Mouse (Mus musculus): Measurements from ENCODE around the gene Zbtb1. TPM values are rescaled to one million over a fixed set of nuclear protein-coding genes. Genes with fewer than 3 reads are reported as not detected.

Gene Zbtb1
- polyA plus RNA-seq, 1 experiment from 2014 or later: 6.5 TPM

DNA sequence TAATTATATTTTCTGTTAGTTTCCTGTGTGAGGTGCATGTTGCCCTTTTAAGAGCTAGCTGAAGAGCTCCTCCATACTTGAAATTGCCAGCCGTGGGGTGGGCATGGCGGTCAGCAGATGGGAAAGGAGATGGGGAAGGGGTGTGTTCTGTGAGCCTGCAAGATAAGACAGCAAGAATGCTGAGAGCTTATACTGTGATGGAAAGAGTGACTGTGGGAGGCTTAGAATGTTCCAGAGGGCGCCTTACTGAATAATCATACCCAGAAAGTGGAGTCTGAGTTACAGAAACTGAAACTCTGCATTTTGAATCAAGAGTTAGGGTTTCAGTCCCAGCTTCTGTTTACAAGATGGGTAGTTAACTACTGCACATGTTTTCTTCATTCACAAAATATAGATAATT lies 5.4 kb downstream of the Zbtb1 start:
- H3K27ac ChIP-seq: no peak overlapping the region
- H3K36me3 ChIP-seq (ENCODE audit: inconsistent target): no peaks in the 10 kb centered on the region
- no peak overlapping the region for H3K4me3 ChIP-seq (ENCODE audit: inconsistent target)
- WGBS (ENCODE audit: missing documents): 82% methylated on average over 3 of the region's 3 CpGs
- peaks cover 93% of the 10 kb centered on the region for H3K79me2 ChIP-seq (ENCODE audit: inconsistent target)

DNA sequence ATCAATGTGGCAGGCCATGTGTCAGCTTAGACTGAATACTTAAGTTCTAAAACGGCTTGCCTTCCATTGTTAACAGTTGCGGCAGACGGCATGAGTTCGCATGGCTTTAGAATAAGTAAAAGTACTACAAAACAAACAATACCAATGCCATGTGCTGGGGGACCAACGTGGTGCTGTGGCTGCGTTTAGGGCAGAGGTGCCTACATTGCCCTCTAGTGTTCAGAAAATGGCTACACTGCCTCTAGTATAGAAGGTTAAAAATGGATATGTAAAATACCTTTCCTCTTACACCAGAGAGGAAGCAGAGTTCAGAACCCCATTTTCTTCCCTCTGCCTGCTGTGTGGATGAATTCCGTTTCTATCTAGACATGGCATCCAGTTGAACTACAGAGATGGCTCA lies 6.6 kb downstream of the Zbtb1 start:
- Histone ChIP-seq H3K36me3 (ENCODE audit: inconsistent target) (no peaks in the 10 kb centered on the region), H3K27ac (peak overlapping the region; percentile 25; the same call in 1 of the 2 replicates), H3K79me2 (ENCODE audit: inconsistent target) (peaks cover 100% of the 10 kb centered on the region), H3K4me3 (ENCODE audit: inconsistent target) (no peak overlapping the region)
- WGBS (ENCODE audit: missing documents): 29% methylated on average over 7 of the region's 7 CpGs

- peaks cover 100% of the 10 kb centered on the region for H3K79me2 ChIP-seq (ENCODE audit: inconsistent target)
- H3K36me3 ChIP-seq (ENCODE audit: inconsistent target): no peaks in the 10 kb centered on the region
- no peak overlapping the region for H3K4me3 ChIP-seq (ENCODE audit: inconsistent target)
- peak overlapping the region; percentile 25 for H3K27ac ChIP-seq
- 74% methylated on average over 6 of the region's 6 CpGs for WGBS (ENCODE audit: missing documents)
These were observed 7.0 kb downstream of the Zbtb1 start for GRCm38 (mm10) chr12:76377059-76377458.

- 78% methylated on average over 2 of the region's 3 CpGs for WGBS (ENCODE audit: missing documents)
- Histone ChIP-seq H3K79me2 (ENCODE audit: inconsistent target) (peaks cover 100% of the 10 kb centered on the region), H3K4me3 (ENCODE audit: inconsistent target) (no peak overlapping the region), H3K27ac (peak overlapping the region; percentile 25), H3K36me3 (ENCODE audit: inconsistent target) (no peaks in the 10 kb centered on the region)
These were observed 7.7 kb downstream of the Zbtb1 start for GRCm38 (mm10) chr12:76377726-76378125.

GRCm38 (mm10) chr12:76378556-76378955 lies 8.5 kb downstream of the Zbtb1 start:
- WGBS (ENCODE audit: missing documents): 77% methylated on average over 5 of the region's 5 CpGs
- peak overlapping the region; percentile 25; the same call in 1 of the 2 replicates for H3K27ac ChIP-seq
- no peaks in the 10 kb centered on the region for H3K36me3 ChIP-seq (ENCODE audit: inconsistent target)

GRCm38 (mm10) chr12:76380151-76380550 lies 10.1 kb downstream of the Zbtb1 start:
- Histone ChIP-seq H3K36me3 (ENCODE audit: inconsistent target) (peaks cover 4% of the 10 kb centered on the region; the same call in 1 of the 2 replicates), H3K27ac (no peak overlapping the region), H3K4me3 (ENCODE audit: inconsistent target) (no peak overlapping the region), H3K79me2 (ENCODE audit: inconsistent target) (peaks cover 100% of the 10 kb centered on the region)
- 84% methylated on average over 7 of the region's 7 CpGs for WGBS (ENCODE audit: missing documents)

More at GRCm38 (mm10) chr12:76378556-76378955, 8.5 kb downstream of the Zbtb1 start:
- Histone ChIP-seq H3K4me3 (ENCODE audit: inconsistent target) (no peak overlapping the region), H3K79me2 (ENCODE audit: inconsistent target) (peaks cover 100% of the 10 kb centered on the region)

DNA sequence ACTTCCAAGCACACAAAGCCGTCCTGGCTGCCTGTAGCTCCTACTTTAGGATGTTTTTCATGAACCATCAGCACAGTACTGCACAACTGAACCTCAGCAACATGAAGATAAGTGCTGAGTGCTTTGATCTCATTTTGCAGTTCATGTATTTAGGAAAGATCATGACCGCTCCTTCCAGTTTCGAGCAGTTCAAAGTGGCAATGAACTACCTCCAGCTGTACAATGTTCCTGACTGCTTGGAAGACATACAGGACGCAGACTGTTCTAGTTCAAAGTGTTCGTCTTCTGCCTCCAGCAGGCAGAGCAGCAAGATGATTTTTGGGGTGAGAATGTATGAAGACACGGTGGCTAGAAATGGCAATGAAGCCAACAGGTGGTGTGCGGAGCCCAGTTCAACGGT lies 15.3 kb downstream of the Zbtb1 start:
- Histone ChIP-seq H3K36me3 (ENCODE audit: inconsistent target) (peaks cover 16% of the 10 kb centered on the region; the same call in 1 of the 2 replicates), H3K4me3 (ENCODE audit: inconsistent target) (no peak overlapping the region), H3K79me2 (ENCODE audit: inconsistent target) (peaks cover 95% of the 10 kb centered on the region), H3K27ac (no peak overlapping the region)
- WGBS (ENCODE audit: missing documents): 98% methylated on average over 8 of the region's 8 CpGs

- H3K27ac ChIP-seq: no peak overlapping the region
- 82% methylated on average over 11 of the region's 11 CpGs for WGBS (ENCODE audit: missing documents)
- H3K4me3 ChIP-seq (ENCODE audit: inconsistent target): no peak overlapping the region
- H3K79me2 ChIP-seq (ENCODE audit: inconsistent target): peaks cover 62% of the 10 kb centered on the region
- H3K36me3 ChIP-seq (ENCODE audit: inconsistent target): peaks cover 16% of the 10 kb centered on the region; the same call in 1 of the 2 replicates
These were observed 18.7 kb downstream of the Zbtb1 start for GRCm38 (mm10) chr12:76388794-76389193.

DNA sequence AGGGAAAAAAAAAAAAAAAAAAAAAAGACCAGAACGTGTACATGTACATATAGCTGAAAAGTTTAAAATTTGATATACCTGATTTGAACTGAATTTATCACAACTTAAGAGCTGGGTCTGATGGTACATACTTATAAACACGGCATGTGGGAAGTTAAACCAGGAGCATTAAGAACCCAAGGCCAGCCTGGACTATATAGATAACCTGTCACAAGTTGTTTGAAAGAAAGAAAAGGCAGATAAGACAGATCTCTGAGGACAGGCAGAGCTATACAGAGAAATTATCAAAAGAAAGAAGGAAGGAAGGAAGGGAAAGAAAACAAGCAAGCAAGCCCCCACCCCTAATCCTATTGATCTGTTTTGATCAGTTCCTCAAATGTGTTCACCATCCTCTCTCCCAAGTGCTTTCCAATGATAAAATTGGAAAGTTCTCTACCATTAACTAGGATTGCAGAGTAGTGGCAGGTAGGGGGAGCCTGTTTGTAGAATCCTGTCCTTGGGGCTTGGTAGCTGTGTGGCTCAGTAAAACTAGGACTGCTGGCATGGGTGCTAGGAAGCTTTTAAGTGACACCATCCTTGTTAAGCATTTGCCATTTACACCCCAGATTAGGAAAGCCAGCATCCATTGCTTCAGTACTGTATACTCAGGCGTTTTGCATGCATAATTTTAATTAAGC lies 21.7 kb downstream of the Zbtb1 start:
- Histone ChIP-seq H3K27ac (no peak overlapping the region), H3K36me3 (ENCODE audit: inconsistent target) (no peaks in the 10 kb centered on the region; the same call in 1 of the 2 replicates), H3K4me3 (ENCODE audit: inconsistent target) (no peak overlapping the region), H3K79me2 (ENCODE audit: inconsistent target) (peaks cover 33% of the 10 kb centered on the region; the same call in 1 of the 2 replicates)
- 89% methylated on average over 3 of the region's 3 CpGs for WGBS (ENCODE audit: missing documents)

GRCm38 (mm10) chr12:76392979-76393378 lies 22.9 kb downstream of the Zbtb1 start:
- Histone ChIP-seq H3K4me3 (ENCODE audit: inconsistent target) (no peak overlapping the region), H3K79me2 (ENCODE audit: inconsistent target) (peaks cover 21% of the 10 kb centered on the region; the same call in 1 of the 2 replicates), H3K36me3 (ENCODE audit: inconsistent target) (no peaks in the 10 kb centered on the region), H3K27ac (no peak overlapping the region)
- 61% methylated on average over 5 of the region's 5 CpGs for WGBS (ENCODE audit: missing documents)

- Histone ChIP-seq H3K4me3 (ENCODE audit: inconsistent target) (no peak overlapping the region), H3K27ac (no peak overlapping the region), H3K79me2 (ENCODE audit: inconsistent target) (no peaks in the 10 kb centered on the region), H3K36me3 (ENCODE audit: inconsistent target) (no peaks in the 10 kb centered on the region)
- 97% methylated on average over 5 of the region's 5 CpGs for WGBS (ENCODE audit: missing documents)
These were observed 27.2 kb downstream of the Zbtb1 start for GRCm38 (mm10) chr12:76397281-76397680.

DNA sequence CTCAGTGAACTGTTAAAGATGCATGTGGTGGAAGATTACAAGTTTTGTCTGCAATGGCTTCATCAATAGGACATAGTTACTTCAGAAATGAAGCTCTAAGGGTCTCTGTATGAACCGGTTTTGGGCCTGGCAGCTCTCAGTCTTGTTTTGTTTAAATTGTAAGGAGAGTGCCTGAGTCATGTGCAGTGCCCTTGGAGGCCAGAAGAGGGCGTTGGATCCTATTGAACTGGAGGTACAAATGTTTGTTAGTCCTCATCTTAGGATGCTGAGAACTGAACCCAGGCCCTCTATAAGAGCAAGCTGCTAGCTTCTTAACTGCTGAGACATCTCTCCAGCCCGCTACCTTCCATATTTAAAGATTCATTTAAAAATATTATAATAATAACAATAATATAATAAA lies 31.6 kb downstream of the Zbtb1 start:
- H3K79me2 ChIP-seq (ENCODE audit: inconsistent target): no peaks in the 10 kb centered on the region

GRCm38 (mm10) chr12:76402991-76403885 lies 33.2 kb downstream of the Zbtb1 start:
- 6% methylated on average over 49 of the region's 54 CpGs for WGBS (ENCODE audit: missing documents)
- H3K4me3 ChIP-seq (ENCODE audit: inconsistent target): peak overlapping the region; percentile 47
- H3K36me3 ChIP-seq (ENCODE audit: inconsistent target): no peaks in the 10 kb centered on the region
- H3K79me2 ChIP-seq (ENCODE audit: inconsistent target): no peaks in the 10 kb centered on the region
- H3K27ac ChIP-seq: peak overlapping the region; percentile 70

More for the DNA sequence above, 31.6 kb downstream of the Zbtb1 start:
- H3K27ac ChIP-seq: no peak overlapping the region
- no peaks in the 10 kb centered on the region for H3K36me3 ChIP-seq (ENCODE audit: inconsistent target)
- H3K4me3 ChIP-seq (ENCODE audit: inconsistent target): no peak overlapping the region
- 78% methylated on average over 3 of the region's 3 CpGs for WGBS (ENCODE audit: missing documents)

GRCm38 (mm10) chr12:76403886-76404537 lies 33.9 kb downstream of the Zbtb1 start, which contains the start of gene Hspa2:
TSS of gene Hspa2 (plus strand) at chr12:76404176.
- H3K4me3 ChIP-seq (ENCODE audit: inconsistent target): peak within 1 kb of the TSS; percentile 47
- H3K27ac ChIP-seq: peak within 1 kb of the TSS; percentile 70
- no peaks in the 10 kb centered on the region for H3K36me3 ChIP-seq (ENCODE audit: inconsistent target)
- WGBS (ENCODE audit: missing documents): under 1% methylated on average over 50 of the region's 54 CpGs
- H3K79me2 ChIP-seq (ENCODE audit: inconsistent target): no peaks in the 10 kb centered on the region

Data from macrophage (primary cell).